Mouse (Mus musculus): Measurements from ENCODE around the gene Pml.
"Not testable (repeated sequence)": the region's sequence is repeated elsewhere in the genome, so short reads cannot be mapped to it uniquely, and the experiment has no call there.

Pml gene

GRCm38 (mm10) chr9:58249592-58250192, at the start of gene Pml:
Pml (minus strand) TSS chr9:58249786.
- peak; percentile 57 for DNase-seq

- no peak for DNase-seq
Measured at GRCm38 (mm10) chr9:58297961-58298477, 48.4 kb upstream of the Pml start.

- no peak for DNase-seq
Measured at GRCm38 (mm10) chr9:58297065-58297464, 47.5 kb upstream of the Pml start.

- DNase-seq: no peak
Measured at GRCm38 (mm10) chr9:58295766-58296361, 46.3 kb upstream of the Pml start.

- no peak for DNase-seq
Measured at GRCm38 (mm10) chr9:58295345-58295744, 45.8 kb upstream of the Pml start.

- no peak for DNase-seq
Measured at GRCm38 (mm10) chr9:58294527-58294926, 44.9 kb upstream of the Pml start.

- DNase-seq: no peak
Measured at GRCm38 (mm10) chr9:58289901-58290300, 40.3 kb upstream of the Pml start.

GRCm38 (mm10) chr9:58289090-58289489, 39.5 kb upstream of the Pml start:
- no peak for DNase-seq

GRCm38 (mm10) chr9:58283431-58283830, 33.8 kb upstream of the Pml start:
- no peak for DNase-seq

- no peak for DNase-seq
Measured at GRCm38 (mm10) chr9:58281597-58281996, 32.0 kb upstream of the Pml start.

- DNase-seq: peak; percentile 59
Measured at GRCm38 (mm10) chr9:58280259-58281109, 30.9 kb upstream of the Pml start.

- DNase-seq: no peak
Measured at GRCm38 (mm10) chr9:58279780-58280179, 30.2 kb upstream of the Pml start.

- DNase-seq: no peak
Measured at GRCm38 (mm10) chr9:58278821-58279723, 29.5 kb upstream of the Pml start.

- DNase-seq: no peak
Measured at GRCm38 (mm10) chr9:58278313-58278712, 28.7 kb upstream of the Pml start.

GRCm38 (mm10) chr9:58276346-58276745, 26.8 kb upstream of the Pml start:
- DNase-seq: no peak

GRCm38 (mm10) chr9:58275797-58276196, 26.2 kb upstream of the Pml start:
- DNase-seq: no peak

GRCm38 (mm10) chr9:58275115-58275774, 25.7 kb upstream of the Pml start:
- peak; percentile 26 for DNase-seq

- no peak for DNase-seq
Measured at GRCm38 (mm10) chr9:58274626-58275025, 25.0 kb upstream of the Pml start.

- no peak for DNase-seq
Measured at GRCm38 (mm10) chr9:58274101-58274604, 24.6 kb upstream of the Pml start.

- no peak for DNase-seq
Measured at GRCm38 (mm10) chr9:58272855-58273254, 23.3 kb upstream of the Pml start.

GRCm38 (mm10) chr9:58272068-58272541, 22.5 kb upstream of the Pml start:
- DNase-seq: no peak

GRCm38 (mm10) chr9:58271551-58271950, 22.0 kb upstream of the Pml start:
- DNase-seq: not testable (repeated sequence)
